Mouse (Mus musculus) stomach, postnatal 0 days (tissue): Measurements from ENCODE around the gene Trpm8. TPM values are rescaled to one million over a fixed set of nuclear protein-coding genes. Genes with fewer than 3 reads are reported as not detected.
A peak's percentile ranks its signal among the peaks of the same experiment; 100 is the strongest.

Experiments
- ATAC-seq: fragments of 200-750 bp; cut with Nextera tagmentation; 2 replicates; pipeline ENCODE4 v1.8.0; 2017; ENCODE audit not compliant: low FRiP score, low TSS enrichment
- DNase-seq: peaks from one replicate; pipeline ENCODE4 v3.0.0-alpha.2; 2016; ENCODE audit warnings: low spot score
- H3K27ac ChIP-seq: fragments of 300-500 bp; sonication (generic); replicated peaks from 2 replicates; pipeline ENCODE4 v1.5.1; 2014; ENCODE audit warnings: mild to moderate bottlenecking, control low read depth
- H3K27me3 ChIP-seq: fragments of 300-500 bp; sonication (generic); 2 replicates; pipeline ENCODE4 v1.6.1; 2014; ENCODE audit warnings: low read length; ENCODE audit not compliant: control insufficient read depth, insufficient read depth
- H3K36me3 ChIP-seq: fragments of 300-500 bp; sonication (generic); 2 replicates; pipeline ENCODE4 v1.6.1; 2014; ENCODE audit warnings: low read length, mixed read lengths; ENCODE audit not compliant: control insufficient read depth, insufficient read depth
- H3K4me1 ChIP-seq: fragments of 300-500 bp; sonication (generic); replicated peaks from 2 replicates; pipeline ENCODE4 v1.6.1; 2014; ENCODE audit warnings: antibody characterized with exemption; ENCODE audit not compliant: control insufficient read depth, insufficient read depth
- H3K4me2 ChIP-seq: fragments of 300-500 bp; sonication (generic); replicated peaks from 2 replicates; pipeline ENCODE4 v1.6.1; 2014; ENCODE audit warnings: low read depth, mild to moderate bottlenecking, control low read depth, moderate library complexity
- H3K4me3 ChIP-seq: fragments of 300-500 bp; sonication (generic); 2 replicates; pipeline ENCODE4 v1.5.1; 2014; ENCODE audit warnings: low read depth, low read length, control low read depth
- H3K9ac ChIP-seq: fragments of 300-500 bp; sonication (generic); 2 replicates; pipeline ENCODE4 v1.6.1; 2014; ENCODE audit warnings: mild to moderate bottlenecking, low read length, control low read depth, mixed read lengths
- H3K9me3 ChIP-seq: fragments of 300-500 bp; sonication (generic); 2 replicates; pipeline ENCODE4 v1.6.1; 2016; ENCODE audit warnings: low read length; ENCODE audit not compliant: control insufficient read depth
- CTCF ChIP-seq: IDR thresholded peaks from 2 replicates; pipeline ENCODE4 v1.5.1; 2016; ENCODE audit warnings: antibody characterized with exemption, low read depth, mild to moderate bottlenecking, moderate library complexity
- EP300 ChIP-seq: optimal IDR thresholded peaks from 2 replicates; pipeline ENCODE3; 2016; ENCODE audit warnings: antibody characterized with exemption
- WGBS: fragments of 180-500 bp; shearing (Covaris S2); extraction: QIAGEN DNeasy Blood & Tissue Kit; methylation state at CpG from one replicate; pipeline ENCODE4 v1.1.7; 2014; 5-methylcytosine and 5-hydroxymethylcytosine counted together
- polyA plus RNA-seq: library from polyadenylated mRNA; unstranded; fragments of >200 nt; fragmentation: Nextera tagmentation; extraction: Ambion mirVana; gene quantifications from 2 replicates; pipeline ENCODE4 v1.2.1, GENCODE M21; 2015

Trpm8 gene
- polyA plus RNA-seq, 1 experiment from 2014 or later, result 0.06 TPM

DNA sequence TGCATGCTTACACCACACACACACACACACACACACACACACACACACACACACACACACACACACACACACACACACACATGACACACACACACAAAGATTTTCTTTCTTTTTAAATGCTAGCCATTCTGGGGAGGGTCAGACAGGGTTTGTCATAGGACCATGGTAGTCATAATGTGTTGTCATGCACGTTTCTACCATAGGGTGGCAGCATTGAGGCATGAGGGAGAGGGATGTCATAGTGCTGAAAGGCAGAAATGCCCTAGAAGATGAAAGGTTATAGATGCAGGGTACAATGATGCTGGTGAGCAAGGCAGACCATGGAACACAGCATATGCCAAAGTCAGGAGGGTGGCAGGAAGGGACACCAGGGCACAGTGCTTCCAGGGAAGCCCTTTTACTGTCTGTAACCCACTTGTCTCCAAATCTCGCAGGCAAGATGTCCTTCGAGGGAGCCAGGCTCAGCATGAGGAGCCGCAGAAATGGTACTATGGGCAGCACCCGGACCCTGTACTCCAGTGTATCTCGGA lies 41.1 kb downstream of the Trpm8 start:
- H3K36me3 ChIP-seq, result no peaks in the 10 kb centered on the region
- no peak overlapping the region for H3K4me2 ChIP-seq
- 75% methylated on average over 6 of the region's 6 CpGs for WGBS
- H3K9me3 ChIP-seq, result no peaks in the 10 kb centered on the region
- DNase-seq (peak; percentile 61), ATAC-seq (no peak)
- H3K27ac ChIP-seq, result no peak overlapping the region
- no peaks in the 10 kb centered on the region for H3K4me1 ChIP-seq
- no peak overlapping the region for H3K4me3 ChIP-seq
- no peak overlapping the region for H3K9ac ChIP-seq
- TF ChIP-seq CTCF (peak; percentile 85), EP300 (no peak)
- no peaks in the 10 kb centered on the region for H3K27me3 ChIP-seq

DNA sequence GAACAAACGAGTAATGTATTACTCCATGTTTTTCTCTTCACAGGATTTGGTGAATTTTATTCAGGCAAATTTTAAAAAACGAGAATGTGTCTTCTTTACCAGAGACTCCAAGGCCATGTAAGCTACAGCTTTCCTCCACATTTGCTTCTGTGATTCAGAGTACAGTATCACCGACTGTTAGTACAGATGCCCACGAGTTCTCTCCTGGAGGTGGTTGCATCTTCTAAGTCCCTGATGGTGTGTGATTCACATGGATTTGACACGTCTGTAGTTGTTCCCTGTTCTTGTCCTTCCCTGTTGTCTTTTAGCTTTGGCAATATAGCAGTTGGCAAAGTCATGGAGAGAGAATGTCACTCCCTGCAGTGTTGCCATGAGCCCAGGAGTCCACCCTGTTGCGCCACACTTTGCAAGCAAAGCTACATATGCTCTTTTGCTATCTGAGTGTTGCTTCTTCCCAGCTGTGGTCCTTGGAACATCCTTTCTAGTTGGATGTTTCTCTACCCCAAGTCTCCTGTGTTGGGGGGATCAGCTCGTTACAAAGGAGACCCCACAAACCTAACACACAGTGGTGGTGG lies 43.4 kb downstream of the Trpm8 start:
- no peak overlapping the region for H3K27ac ChIP-seq
- TF ChIP-seq EP300 (no peak), CTCF (no peak)
- H3K4me2 ChIP-seq, result no peak overlapping the region
- no peak overlapping the region for H3K4me3 ChIP-seq
- H3K9me3 ChIP-seq, result no peaks in the 10 kb centered on the region
- no peaks in the 10 kb centered on the region for H3K36me3 ChIP-seq
- 71% methylated on average over 7 of the region's 7 CpGs for WGBS
- no peaks in the 10 kb centered on the region for H3K27me3 ChIP-seq
- no peak overlapping the region for H3K9ac ChIP-seq
- H3K4me1 ChIP-seq, result no peaks in the 10 kb centered on the region
- ATAC-seq, result no peak
- DNase-seq, result no peak

DNA sequence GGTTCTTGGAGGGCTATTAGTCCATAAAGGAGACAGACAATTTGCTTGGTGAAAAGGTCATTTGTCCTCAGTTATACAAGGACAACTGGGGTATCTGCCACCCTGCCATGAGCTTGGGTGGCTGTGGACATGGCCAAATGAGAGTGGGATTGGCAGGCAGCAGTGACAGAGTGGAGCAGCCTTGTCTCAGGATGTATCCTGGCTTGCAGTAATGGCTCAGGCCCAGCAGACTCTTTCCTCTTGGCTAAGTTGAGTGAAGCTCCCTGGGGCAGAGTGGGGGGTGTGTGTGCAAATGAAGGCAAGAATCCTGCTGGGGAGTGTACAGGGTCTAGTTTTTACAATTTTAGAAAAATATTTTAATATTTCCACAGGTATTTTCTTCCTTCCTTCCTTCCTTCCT lies 44.7 kb downstream of the Trpm8 start:
- H3K9me3 ChIP-seq, result no peaks in the 10 kb centered on the region
- no peak overlapping the region for H3K27ac ChIP-seq
- H3K27me3 ChIP-seq, result no peaks in the 10 kb centered on the region
- ATAC-seq (no peak), DNase-seq (no peak)
- H3K9ac ChIP-seq, result no peak overlapping the region
- no peaks in the 10 kb centered on the region for H3K36me3 ChIP-seq
- no peak overlapping the region for H3K4me3 ChIP-seq
- TF ChIP-seq CTCF (no peak), EP300 (no peak)
- no peaks in the 10 kb centered on the region for H3K4me1 ChIP-seq
- no peak overlapping the region for H3K4me2 ChIP-seq

DNA sequence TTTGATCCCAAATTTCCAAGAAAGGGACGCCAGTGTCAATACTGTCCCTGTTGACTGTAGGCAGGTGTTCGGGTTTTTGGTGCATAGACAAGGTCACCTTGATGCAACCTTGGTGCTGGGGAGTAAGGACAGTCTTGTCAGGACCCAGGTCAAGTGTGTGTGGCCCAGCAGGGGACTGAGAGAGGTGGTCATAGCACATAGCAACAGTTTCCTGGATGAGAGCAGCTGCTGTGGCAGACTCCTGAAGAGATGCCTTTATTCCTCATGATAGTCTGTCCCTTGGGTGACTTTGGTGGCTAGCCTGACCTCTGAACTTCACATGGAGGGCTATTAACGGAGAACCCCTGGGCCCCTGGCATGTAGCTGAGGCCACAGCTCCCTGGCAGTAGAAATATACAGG lies 45.6 kb downstream of the Trpm8 start:
- WGBS, result 78% methylated on average over 3 of the region's 3 CpGs
- H3K36me3 ChIP-seq, result no peaks in the 10 kb centered on the region
- H3K4me1 ChIP-seq, result no peaks in the 10 kb centered on the region
- H3K4me2 ChIP-seq, result no peak overlapping the region
- no peak for TF ChIP-seq EP300
- no peak for TF ChIP-seq CTCF
- no peak overlapping the region for H3K4me3 ChIP-seq
- no peaks in the 10 kb centered on the region for H3K27me3 ChIP-seq
- H3K27ac ChIP-seq, result no peak overlapping the region
- no peak overlapping the region for H3K9ac ChIP-seq
- ATAC-seq (no peak), DNase-seq (no peak)
- no peaks in the 10 kb centered on the region for H3K9me3 ChIP-seq

DNA sequence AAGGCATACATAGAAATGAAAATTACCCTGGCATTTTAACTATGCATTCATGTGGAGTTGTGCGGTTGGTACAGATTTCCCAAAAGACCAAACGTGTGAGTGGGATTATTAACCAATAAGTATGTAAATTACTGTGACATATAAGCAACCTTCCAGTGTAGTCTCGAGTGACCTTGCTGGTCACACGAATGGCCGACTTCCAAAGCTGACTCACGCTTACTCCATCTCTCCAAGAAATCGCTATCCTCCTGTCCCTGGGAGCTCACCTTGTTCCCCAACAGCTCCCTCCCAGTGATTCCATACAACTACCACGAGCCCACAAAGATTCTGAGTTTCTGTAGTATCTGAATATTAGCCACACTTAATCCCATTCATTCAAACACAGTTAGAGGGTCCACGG lies 62.0 kb downstream of the Trpm8 start:
- Histone ChIP-seq H3K4me1 (no peaks in the 10 kb centered on the region), H3K4me2 (no peak overlapping the region), H3K9ac (no peak overlapping the region), H3K36me3 (no peaks in the 10 kb centered on the region), H3K27ac (no peak overlapping the region), H3K9me3 (no peaks in the 10 kb centered on the region), H3K4me3 (no peak overlapping the region), H3K27me3 (no peaks in the 10 kb centered on the region)
- no peak for ATAC-seq
- 75% methylated on average over 9 of the region's 9 CpGs for WGBS
- TF ChIP-seq EP300 (no peak), CTCF (no peak)
- no peak for DNase-seq

DNA sequence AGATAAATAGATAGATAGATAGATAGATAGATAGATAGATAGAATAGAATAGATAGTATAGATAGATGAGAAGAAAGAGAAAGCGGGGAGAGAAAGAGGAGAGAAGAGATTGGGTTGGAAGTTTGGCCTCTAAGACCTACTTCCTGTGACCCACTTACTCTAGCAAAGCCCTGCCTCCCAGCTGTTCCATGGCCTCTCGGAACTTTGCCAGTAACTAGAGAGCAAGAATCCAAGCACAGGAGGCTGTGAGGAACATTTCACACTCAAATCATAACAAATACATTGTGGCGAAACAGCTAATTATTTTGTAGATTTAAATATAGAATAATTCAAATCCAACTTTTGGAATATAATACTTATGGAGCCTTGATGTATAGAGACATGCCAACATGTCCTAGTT lies 65.2 kb downstream of the Trpm8 start:
- TF ChIP-seq CTCF (no peak), EP300 (no peak)
- no peak overlapping the region for H3K27ac ChIP-seq
- ATAC-seq (no peak), DNase-seq (no peak)
- no peak overlapping the region for H3K9ac ChIP-seq
- H3K4me2 ChIP-seq, result no peak overlapping the region
- no peaks in the 10 kb centered on the region for H3K27me3 ChIP-seq
- H3K36me3 ChIP-seq, result no peaks in the 10 kb centered on the region
- H3K4me3 ChIP-seq, result no peak overlapping the region
- H3K9me3 ChIP-seq, result no peaks in the 10 kb centered on the region
- no peaks in the 10 kb centered on the region for H3K4me1 ChIP-seq
- 67% methylated on average over 3 of the region's 3 CpGs for WGBS
